Mouse (Mus musculus) MEL (cell line): ENCODE results near the gene Rabep1.

Experiments used
- CTCF ChIP-seq, 3 experiments: IDR thresholded peaks in 2 of 3; conservative IDR thresholded peaks in 1 of 3; 2 replicates each; pipeline ENCODE4 v1.5.1; 2011 to 2012; ENCODE audit warnings: low read length in 3 of 3, low read depth in 2 of 3, mild to moderate bottlenecking in 2 of 3, improper control_type of control experiment in 1 of 3, inconsistent platforms in 1 of 3, mixed read lengths in 1 of 3, moderate library complexity in 1 of 3; ENCODE audit not compliant: control insufficient read depth in 1 of 3, insufficient read depth in 1 of 3, poor library complexity in 1 of 3, severe bottlenecking in 1 of 3
- EP300 ChIP-seq, 2 experiments: IDR thresholded peaks; 2 replicates each; pipeline ENCODE4 v1.6.1; 2011; ENCODE audit warnings: improper control_type of control experiment in 2 of 2, low read length in 2 of 2, low read depth in 1 of 2, mild to moderate bottlenecking in 1 of 2
- GATA1 ChIP-seq: IDR thresholded peaks from 2 replicates; pipeline ENCODE4 v1.6.1; 2011; ENCODE audit warnings: low read depth, low read length, improper control_type of control experiment

- TF ChIP-seq EP300 (IDR thresholded peaks at IDR 0.05; ENCODE audit: low read depth in 1 of 2, low read length in 2 of 2): no peak
- TF ChIP-seq GATA1: no peak
- TF ChIP-seq CTCF (IDR thresholded peaks at IDR 0.05 in 2 of 3, conservative IDR thresholded peaks at IDR 0.05 in 1 of 3; ENCODE audit: control insufficient read depth in 1 of 3, insufficient read depth in 1 of 3, low read depth in 2 of 3, low read length in 3 of 3, poor library complexity in 1 of 3, severe bottlenecking in 1 of 3): no peak
Observed at GRCm38 (mm10) chr11:70804395-70804794, 40.2 kb upstream of the Rabep1 start.
